Mouse (Mus musculus) liver, adult 2 months (tissue): ENCODE results near the gene Ceacam15. TPM values are rescaled to one million over a fixed set of nuclear protein-coding genes. Genes with fewer than 3 reads are reported as not detected.
"Not testable (repeated sequence)": the region's sequence is repeated elsewhere in the genome, so short reads cannot be mapped to it uniquely, and the experiment has no call there.

ENCODE experiments used
- DNase-seq: peaks from one replicate; pipeline ENCODE4 v3.0.0-alpha.2; 2011; ENCODE audit warnings: low read depth, low spot score; ENCODE audit errors: extremely low read depth
- H3K27ac ChIP-seq: fragments of 200-500 bp; replicated peaks from 2 replicates; pipeline ENCODE4 v1.5.1; 2012; ENCODE audit warnings: low read depth, mild to moderate bottlenecking, control low read depth, inconsistent platforms, low read length; ENCODE audit not compliant: insufficient read depth
- H3K27me3 ChIP-seq: fragments of 200-500 bp; 2 replicates; pipeline ENCODE4 v1.6.1; 2012; ENCODE audit warnings: mild to moderate bottlenecking, moderate library complexity, low read length, inconsistent platforms; ENCODE audit not compliant: control insufficient read depth, insufficient read depth
- H3K36me3 ChIP-seq: fragments of 200-500 bp; 2 replicates; pipeline ENCODE4 v1.6.1; 2012; ENCODE audit warnings: low read length, inconsistent platforms; ENCODE audit not compliant: control insufficient read depth, insufficient read depth
- H3K4me1 ChIP-seq: fragments of 200-500 bp; 2 replicates; pipeline ENCODE4 v1.6.1; 2011; ENCODE audit warnings: low read length; ENCODE audit not compliant: control insufficient read depth, insufficient read depth
- H3K4me3 ChIP-seq: fragments of 200-500 bp; 2 replicates; pipeline ENCODE4 v1.5.1; 2011; ENCODE audit warnings: low read depth, mild to moderate bottlenecking, control low read depth, low read length, moderate library complexity; ENCODE audit not compliant: insufficient read depth
- H3K79me2 ChIP-seq: fragments of 200-500 bp; 2 replicates; pipeline ENCODE4 v1.6.1; 2012; ENCODE audit warnings: inconsistent platforms, mild to moderate bottlenecking, low read length, moderate library complexity; ENCODE audit not compliant: control insufficient read depth, insufficient read depth
- H3K9ac ChIP-seq: fragments of 200-500 bp; 2 replicates; pipeline ENCODE4 v1.6.1; 2012; ENCODE audit warnings: low read depth, mild to moderate bottlenecking, control low read depth, inconsistent platforms, low read length
- CTCF ChIP-seq: fragments of 200-500 bp; IDR thresholded peaks from 2 replicates; pipeline ENCODE4 v1.5.1; 2011; ENCODE audit warnings: low read depth, low read length, control low read depth
- POLR2A ChIP-seq: fragments of 200-500 bp; IDR thresholded peaks from 2 replicates; pipeline ENCODE4 v1.6.1; 2011; ENCODE audit warnings: low read length, control low read depth; ENCODE audit not compliant: insufficient read depth; ENCODE audit errors: extremely low read depth
- WGBS: fragments of 180-500 bp; shearing (Covaris S2); methylation state at CpG from one replicate; pipeline ENCODE4 v1.1.7; 2018; 5-methylcytosine and 5-hydroxymethylcytosine counted together
- polyA plus RNA-seq: library from polyadenylated mRNA; depleted of rRNA; stranded (reverse); fragments of >200 nt; gene quantifications from 2 replicates; pipeline ENCODE4 v1.2.3, GENCODE M21; 2012
- total RNA-seq: library from RNA; depleted of rRNA; stranded (reverse); fragments of >200 nt; gene quantifications from 2 replicates; pipeline ENCODE4 v1.2.3, GENCODE M21; 2014

The Ceacam15 gene
- total and polyA plus RNA-seq, 2 experiments: not detected

DNA sequence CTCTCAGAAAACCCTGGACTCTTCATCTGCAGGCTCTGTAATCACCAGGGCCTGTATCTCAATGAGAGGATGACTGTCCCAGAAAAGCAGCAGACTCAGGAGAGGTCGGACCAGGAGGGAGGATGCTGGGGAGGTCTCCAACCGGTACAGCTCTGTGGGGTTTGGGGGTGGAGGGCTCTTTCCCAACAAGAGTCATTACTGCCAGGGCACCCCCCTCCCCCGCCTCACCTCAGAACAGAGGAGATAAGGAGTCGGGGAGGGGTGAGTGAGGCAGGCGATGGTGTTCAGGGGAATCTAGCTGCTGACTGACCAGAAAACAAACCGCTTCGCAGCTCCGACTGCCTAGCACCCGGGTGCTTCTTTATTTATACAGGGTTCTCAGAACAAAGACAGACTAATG lies 32.7 kb upstream of the Ceacam15 start:
- Histone ChIP-seq H3K4me1 (no peaks in the 10 kb centered on the region), H3K36me3 (no peaks in the 10 kb centered on the region), H3K79me2 (no peaks in the 10 kb centered on the region), H3K27me3 (no peaks in the 10 kb centered on the region), H3K27ac (no peak overlapping the region), H3K9ac (no peak overlapping the region), H3K4me3 (no peak overlapping the region)
- WGBS: 33% methylated on average over 9 of the region's 9 CpGs
- no peak for DNase-seq
- TF ChIP-seq CTCF (no peak), POLR2A (no peak)

DNA sequence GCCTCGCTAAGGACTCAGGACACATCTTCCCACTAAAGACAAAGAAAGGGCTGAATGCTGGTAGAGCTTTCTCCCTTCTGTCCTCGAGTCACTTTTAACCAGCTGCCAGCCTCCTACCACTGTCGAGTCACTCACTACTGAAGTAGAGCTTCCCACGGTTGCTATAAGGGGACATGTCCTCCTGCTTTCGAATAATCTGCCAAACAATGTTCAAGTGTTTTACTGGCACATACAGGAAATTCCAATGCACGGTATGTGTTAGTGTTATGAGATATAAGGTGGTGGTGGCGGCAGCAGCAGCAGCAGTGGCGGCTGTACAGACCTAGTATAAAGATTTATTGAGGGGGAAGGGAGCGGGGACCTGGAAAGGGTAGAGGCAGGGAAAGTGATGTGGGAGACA lies 30.9 kb upstream of the Ceacam15 start:
- Histone ChIP-seq H3K9ac (no peak overlapping the region), H3K27ac (no peak overlapping the region), H3K4me3 (no peak overlapping the region), H3K27me3 (no peaks in the 10 kb centered on the region), H3K79me2 (no peaks in the 10 kb centered on the region), H3K36me3 (no peaks in the 10 kb centered on the region), H3K4me1 (no peaks in the 10 kb centered on the region)
- TF ChIP-seq POLR2A (no peak), CTCF (no peak)
- no peak for DNase-seq
- WGBS: 57% methylated on average over 9 of the region's 9 CpGs

DNA sequence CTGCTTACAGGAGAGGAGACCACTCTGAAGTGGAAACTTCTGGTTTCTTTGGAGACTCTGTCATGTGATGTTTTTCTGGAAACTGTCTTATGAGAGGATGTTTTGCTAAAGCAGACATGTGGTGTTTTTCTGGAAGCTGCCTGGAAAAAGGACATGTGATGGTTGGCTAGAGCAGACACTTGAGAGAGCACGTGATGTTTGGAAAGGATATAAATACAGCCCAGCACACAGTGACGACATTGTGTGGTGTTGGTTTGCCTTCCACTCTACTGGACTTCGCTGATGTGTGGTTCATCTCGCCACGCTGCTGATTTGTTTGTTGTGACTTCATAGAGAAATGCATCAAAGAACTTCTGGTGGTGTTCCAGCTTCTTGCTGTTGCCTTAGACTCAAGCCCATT lies 25.1 kb upstream of the Ceacam15 start:
- TF ChIP-seq POLR2A (no peak), CTCF (no peak)
- no peaks in the 10 kb centered on the region for H3K79me2 ChIP-seq
- WGBS: 67% methylated on average over 5 of the region's 5 CpGs
- H3K27me3 ChIP-seq: no peaks in the 10 kb centered on the region
- no peaks in the 10 kb centered on the region for H3K4me1 ChIP-seq
- H3K36me3 ChIP-seq: no peaks in the 10 kb centered on the region
- no peak overlapping the region for H3K9ac ChIP-seq
- no peak overlapping the region for H3K4me3 ChIP-seq
- no peak for DNase-seq
- no peak overlapping the region for H3K27ac ChIP-seq

DNA sequence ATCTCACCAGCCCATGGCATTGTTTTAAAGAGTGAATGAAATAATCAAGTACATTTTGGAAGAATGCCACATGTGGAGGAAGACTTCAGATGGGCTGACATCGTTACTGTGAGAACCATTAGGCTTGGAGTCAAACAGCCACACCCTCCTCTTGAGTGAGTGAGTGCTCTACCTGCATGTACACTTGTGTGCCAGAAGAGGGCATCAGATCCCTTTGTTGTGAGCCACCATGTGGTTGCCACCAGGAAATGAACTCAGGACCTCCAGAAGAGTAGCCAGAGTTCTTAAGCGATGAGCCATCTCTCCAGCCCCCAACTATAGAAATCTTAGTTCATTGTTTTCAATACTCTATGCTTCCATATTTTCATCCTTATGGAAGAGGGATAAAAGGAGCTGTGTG lies 23.5 kb upstream of the Ceacam15 start:
- WGBS: 57% methylated on average over 2 of the region's 2 CpGs
- no peaks in the 10 kb centered on the region for H3K4me1 ChIP-seq
- H3K36me3 ChIP-seq: no peaks in the 10 kb centered on the region
- no peaks in the 10 kb centered on the region for H3K79me2 ChIP-seq
- H3K27ac ChIP-seq: no peak overlapping the region
- no peak overlapping the region for H3K4me3 ChIP-seq
- H3K27me3 ChIP-seq: no peaks in the 10 kb centered on the region
- no peak overlapping the region for H3K9ac ChIP-seq
- TF ChIP-seq CTCF (peak; percentile 61), POLR2A (no peak)
- DNase-seq: peak; percentile 42

DNA sequence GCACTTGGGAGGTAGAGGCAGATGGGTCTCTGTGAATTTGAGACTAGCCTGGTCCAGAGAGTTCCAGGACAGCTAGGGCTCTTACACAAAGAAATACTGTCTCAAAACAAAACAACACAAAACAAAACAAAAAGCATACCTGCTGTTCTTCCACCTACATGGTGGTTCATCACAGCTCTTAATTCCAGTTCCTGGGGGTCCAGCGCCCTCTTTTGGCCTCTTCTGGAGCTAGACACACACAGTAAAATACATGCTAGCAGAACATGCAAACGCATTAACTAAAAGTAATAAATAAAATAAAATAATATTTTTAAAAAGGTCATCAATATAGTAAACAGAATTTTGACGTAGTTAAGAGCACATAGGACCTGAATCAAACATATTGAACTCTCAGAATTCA lies 19.5 kb upstream of the Ceacam15 start:
- Histone ChIP-seq H3K27me3 (no peaks in the 10 kb centered on the region), H3K36me3 (no peaks in the 10 kb centered on the region), H3K4me1 (no peaks in the 10 kb centered on the region), H3K9ac (no peak overlapping the region), H3K27ac (no peak overlapping the region), H3K79me2 (no peaks in the 10 kb centered on the region), H3K4me3 (no peak overlapping the region)
- 44% methylated on average over 3 of the region's 3 CpGs for WGBS
- TF ChIP-seq POLR2A: no peak
- peak; percentile 42; the same call in 1 of the 2 replicates for TF ChIP-seq CTCF
- peak; percentile 9 for DNase-seq

DNA sequence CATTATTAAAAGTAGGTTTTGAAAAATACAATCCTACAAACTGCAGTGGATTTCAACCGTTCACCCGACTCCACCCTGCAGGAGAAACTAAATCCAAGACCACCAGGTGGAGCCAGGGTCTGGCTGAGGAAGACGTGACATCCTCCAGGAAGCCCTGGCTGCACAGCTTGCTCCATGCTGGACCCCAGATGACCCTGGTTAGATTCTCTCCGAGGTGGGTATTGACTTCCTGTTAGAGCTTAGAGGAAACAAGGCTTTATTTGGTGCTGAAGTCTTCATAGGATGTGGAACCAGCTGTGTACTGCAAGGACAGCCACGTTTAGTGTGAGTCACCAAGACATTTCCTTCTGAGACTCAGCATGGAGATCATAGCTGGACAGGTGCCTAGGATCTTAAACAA lies 13.7 kb upstream of the Ceacam15 start:
- H3K27ac ChIP-seq: no peak overlapping the region
- no peak overlapping the region for H3K9ac ChIP-seq
- H3K36me3 ChIP-seq: no peaks in the 10 kb centered on the region
- TF ChIP-seq POLR2A: no peak
- no peak for TF ChIP-seq CTCF
- no peaks in the 10 kb centered on the region for H3K79me2 ChIP-seq
- no peak for DNase-seq
- no peak overlapping the region for H3K4me3 ChIP-seq
- H3K27me3 ChIP-seq: no peaks in the 10 kb centered on the region
- H3K4me1 ChIP-seq: no peaks in the 10 kb centered on the region
- WGBS: 76% methylated on average over 5 of the region's 5 CpGs

DNA sequence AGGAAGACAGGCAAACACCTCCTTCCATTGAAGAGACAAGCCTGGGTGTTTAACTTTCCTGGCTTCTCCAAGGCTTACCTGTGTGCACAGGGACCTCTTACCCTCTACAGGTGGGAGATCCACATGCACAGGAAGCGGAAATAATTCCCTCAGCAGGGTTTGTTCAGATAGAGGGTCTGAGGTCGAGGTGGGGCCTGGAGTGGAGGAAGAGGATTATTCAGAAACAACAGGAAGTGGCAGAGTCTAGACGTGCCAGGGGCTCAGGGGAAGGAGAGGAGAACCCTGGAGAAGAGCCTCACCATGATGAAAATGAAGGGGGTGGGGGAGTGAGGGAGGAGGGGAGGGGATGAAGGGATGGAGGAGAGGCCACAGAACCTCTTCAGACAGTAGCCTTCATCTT lies 4.7 kb upstream of the Ceacam15 start:
- not testable (repeated sequence) for H3K27me3 ChIP-seq, H3K79me2 ChIP-seq, H3K9ac ChIP-seq, H3K4me3 ChIP-seq, DNase-seq, H3K36me3 ChIP-seq, H3K27ac ChIP-seq, H3K4me1 ChIP-seq
- WGBS: 77% methylated on average over 3 of the region's 3 CpGs

DNA sequence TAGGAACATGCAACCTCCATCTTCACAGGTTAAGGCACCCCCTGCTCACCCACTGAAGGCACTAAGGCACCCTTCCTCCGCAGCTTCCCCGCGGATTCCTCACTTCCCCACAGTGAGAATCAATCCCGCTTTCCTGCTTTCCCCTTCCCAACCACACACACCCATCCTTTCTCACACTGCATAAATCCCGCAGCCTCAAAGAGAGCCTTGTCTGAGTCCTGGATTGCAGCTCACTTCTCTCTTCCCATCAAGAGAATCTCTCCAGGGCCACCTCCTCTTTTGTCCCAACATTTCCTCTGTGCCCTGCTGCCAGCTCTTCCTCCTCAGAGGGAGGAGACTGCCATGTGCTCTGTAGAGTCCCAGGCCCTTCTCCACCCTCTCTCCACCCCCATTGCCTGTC lies 806 bp downstream of the Ceacam15 start:
- not testable (repeated sequence) for H3K36me3 ChIP-seq

More for the DNA sequence above, 806 bp downstream of the Ceacam15 start:
- DNase-seq, H3K4me3 ChIP-seq, H3K27ac ChIP-seq, H3K79me2 ChIP-seq, H3K9ac ChIP-seq, H3K4me1 ChIP-seq, H3K27me3 ChIP-seq: not testable (repeated sequence)
- WGBS: 65% methylated on average over 5 of the region's 5 CpGs
